Mouse (Mus musculus): Measurements from ENCODE around the gene Crlf1. TPM values are rescaled to one million over a fixed set of nuclear protein-coding genes. Genes with fewer than 3 reads are reported as not detected.

Crlf1 gene
- polyA plus RNA-seq, 1 experiment from 2014 or later, result 98.7 TPM

DNA sequence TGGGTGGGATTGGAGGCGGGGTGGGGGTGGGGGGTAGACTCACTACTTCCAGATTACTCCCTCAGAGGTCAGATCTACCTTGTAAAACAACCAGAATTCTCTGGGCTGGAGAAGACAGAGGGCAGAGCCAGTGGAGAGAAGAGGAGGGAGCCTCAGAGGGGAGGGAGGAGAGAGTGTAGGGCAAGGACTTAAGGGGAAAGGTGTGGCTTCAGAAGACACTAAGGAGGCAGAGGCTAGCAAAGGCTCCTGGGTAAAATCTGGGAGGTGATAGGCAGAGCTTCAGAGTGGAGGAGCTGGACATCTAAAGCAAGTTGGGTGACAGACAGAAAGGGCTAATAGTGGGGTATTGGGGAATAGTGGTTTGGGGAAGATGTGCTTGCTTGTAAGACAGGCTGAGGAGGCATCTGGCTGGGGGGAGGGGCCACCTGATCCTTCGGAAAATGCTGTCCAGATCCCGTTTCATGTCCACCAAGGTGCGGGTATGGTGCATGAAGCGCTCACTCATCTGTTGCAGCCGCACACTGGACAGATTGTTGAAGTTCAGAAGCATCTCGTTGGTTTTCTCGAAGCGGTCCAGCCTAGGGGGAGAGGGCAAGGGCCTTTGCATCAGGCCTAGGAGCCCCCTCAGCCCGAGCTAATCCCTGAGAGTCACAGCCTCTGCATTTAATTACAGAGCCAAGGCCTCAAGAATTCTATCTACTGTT is 25.1 kb downstream of the Crlf1 start:
- H3K9me3 ChIP-seq (ENCODE audit: low read length), result no peaks in the 10 kb centered on the region
- WGBS, result 79% methylated on average over 10 of the region's 10 CpGs
- no peak overlapping the region for H3K4me3 ChIP-seq (ENCODE audit: low read depth, low read length)
- ATAC-seq (no peak), DNase-seq (ENCODE audit: low spot score) (no peak)
- TF ChIP-seq CTCF (IDR thresholded peaks at IDR 0.05), result no peak
- no peak for TF ChIP-seq EP300 (IDR thresholded peaks at IDR 0.05)
- H3K9ac ChIP-seq (replicated peaks; ENCODE audit: low read depth), result no peak overlapping the region
- no peaks in the 10 kb centered on the region for H3K27me3 ChIP-seq (replicated peaks; ENCODE audit: insufficient read depth, low read length)
- no peak overlapping the region for H3K4me2 ChIP-seq (replicated peaks; ENCODE audit: low read depth, low read length)
- no peak overlapping the region for H3K27ac ChIP-seq (ENCODE audit: low read length)
- 0 out of 2 replicates have a peak, but pooled peaks cover 4% of the 10 kb centered on the region for H3K36me3 ChIP-seq (ENCODE audit: insufficient read depth, low read length)
- H3K4me1 ChIP-seq (ENCODE audit: insufficient read depth, low read depth, low read length), result no peaks in the 10 kb centered on the region

GRCm38 (mm10) chr8:70519043-70519442 is 26.1 kb downstream of the Crlf1 start:
- DNase-seq (ENCODE audit: low spot score), result no peak
- TF ChIP-seq CTCF (IDR thresholded peaks at IDR 0.05) (no peak), EP300 (IDR thresholded peaks at IDR 0.05) (no peak)

DNA sequence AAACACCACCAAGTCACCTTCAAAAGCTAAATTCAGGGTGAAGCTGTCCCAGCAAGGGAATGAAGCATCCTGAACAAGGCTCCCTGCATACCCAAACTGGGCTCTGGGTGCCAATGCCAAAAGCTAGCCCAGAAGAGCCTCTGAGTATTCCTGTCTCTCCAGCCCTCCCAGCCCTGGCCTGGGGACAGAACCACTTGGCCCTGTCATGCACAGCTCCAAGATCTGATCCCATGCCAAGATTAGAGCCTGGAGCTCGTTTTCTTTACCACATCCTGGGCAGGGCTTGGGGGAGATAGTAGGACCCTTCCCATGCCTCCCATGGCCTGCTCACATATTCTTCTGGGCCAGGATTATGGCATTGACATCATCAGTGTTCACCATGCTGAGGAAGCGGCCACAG is 26.6 kb downstream of the Crlf1 start:
- H3K9me3 ChIP-seq (ENCODE audit: low read length), result no peaks in the 10 kb centered on the region
- H3K4me3 ChIP-seq (ENCODE audit: low read depth, low read length), result no peak overlapping the region
- no peak overlapping the region for H3K27ac ChIP-seq (ENCODE audit: low read length)
- DNase-seq (ENCODE audit: low spot score) (no peak), ATAC-seq (no peak)
- H3K27me3 ChIP-seq (replicated peaks; ENCODE audit: insufficient read depth, low read length), result no peaks in the 10 kb centered on the region
- WGBS, result 50% methylated on average over 2 of the region's 2 CpGs
- 0 out of 2 replicates have a peak, but pooled peaks cover 4% of the 10 kb centered on the region for H3K4me1 ChIP-seq (ENCODE audit: insufficient read depth, low read depth, low read length)
- no peak overlapping the region for H3K9ac ChIP-seq (replicated peaks; ENCODE audit: low read depth)
- TF ChIP-seq EP300 (IDR thresholded peaks at IDR 0.05), result no peak
- TF ChIP-seq CTCF (IDR thresholded peaks at IDR 0.05), result no peak
- no peaks in the 10 kb centered on the region for H3K36me3 ChIP-seq (ENCODE audit: insufficient read depth, low read length)
- H3K4me2 ChIP-seq (replicated peaks; ENCODE audit: low read depth, low read length), result no peak overlapping the region

More at GRCm38 (mm10) chr8:70519043-70519442, 26.1 kb downstream of the Crlf1 start:
- Histone ChIP-seq H3K36me3 (ENCODE audit: insufficient read depth, low read length) (0 out of 2 replicates have a peak, but pooled peaks cover 1% of the 10 kb centered on the region), H3K4me1 (ENCODE audit: insufficient read depth, low read depth, low read length) (0 out of 2 replicates have a peak, but pooled peaks cover 4% of the 10 kb centered on the region), H3K4me2 (replicated peaks; ENCODE audit: low read depth, low read length) (no peak overlapping the region), H3K27ac (ENCODE audit: low read length) (no peak overlapping the region), H3K4me3 (ENCODE audit: low read depth, low read length) (no peak overlapping the region), H3K9me3 (ENCODE audit: low read length) (no peaks in the 10 kb centered on the region), H3K9ac (replicated peaks; ENCODE audit: low read depth) (no peak overlapping the region), H3K27me3 (replicated peaks; ENCODE audit: insufficient read depth, low read length) (no peaks in the 10 kb centered on the region)
- 79% methylated on average over 6 of the region's 6 CpGs for WGBS
- no peak for ATAC-seq

DNA sequence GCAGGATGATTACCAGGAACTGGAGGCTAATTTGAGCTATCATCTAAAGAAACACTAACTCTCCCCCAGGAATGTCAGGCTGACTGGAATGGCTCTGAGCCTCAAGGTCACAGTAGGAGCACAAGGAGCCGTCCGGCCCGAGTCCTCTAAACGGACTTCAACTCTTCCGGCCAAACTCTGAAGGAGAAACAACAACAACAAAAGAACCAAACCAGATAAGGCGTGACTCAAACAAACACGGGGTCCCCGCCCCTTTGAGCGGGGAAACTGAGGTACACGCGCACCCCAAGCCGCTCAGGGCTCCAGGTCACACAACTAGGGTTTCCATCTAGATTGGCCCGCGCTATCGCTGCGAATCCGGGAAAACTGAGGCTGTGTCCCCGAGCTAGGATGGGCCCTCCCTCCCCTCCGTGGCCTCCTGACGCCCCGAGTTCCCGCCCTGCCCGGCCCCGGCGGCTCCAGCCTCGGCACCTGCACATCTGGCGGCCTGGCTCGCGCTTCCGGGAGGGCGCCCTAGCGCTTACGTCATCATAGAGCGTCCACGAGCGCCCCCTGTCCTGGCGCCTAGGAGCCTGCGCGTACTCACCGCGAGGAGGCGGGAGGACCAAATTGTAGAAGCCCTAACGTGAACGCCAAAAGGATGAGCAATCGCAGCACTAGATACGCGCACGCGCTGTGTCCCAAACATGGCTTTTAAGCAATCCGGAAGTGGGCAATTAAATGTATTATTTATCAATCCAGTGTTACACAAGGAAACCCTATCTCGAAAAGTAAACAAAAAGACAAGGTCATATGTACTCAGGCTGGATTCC is 29.8 kb downstream of the Crlf1 start:
- Histone ChIP-seq H3K27ac (ENCODE audit: low read length) (peak overlapping the region; percentile 91), H3K36me3 (ENCODE audit: insufficient read depth, low read length) (no peaks in the 10 kb centered on the region), H3K9ac (replicated peaks; ENCODE audit: low read depth) (peak overlapping the region; percentile 77), H3K4me1 (ENCODE audit: insufficient read depth, low read depth, low read length) (0 out of 2 replicates have a peak, but pooled peaks cover 4% of the 10 kb centered on the region), H3K4me2 (replicated peaks; ENCODE audit: low read depth, low read length) (peak overlapping the region; percentile 65), H3K9me3 (ENCODE audit: low read length) (no peaks in the 10 kb centered on the region), H3K27me3 (replicated peaks; ENCODE audit: insufficient read depth, low read length) (no peaks in the 10 kb centered on the region), H3K4me3 (ENCODE audit: low read depth, low read length) (peak overlapping the region; percentile 76)
- ATAC-seq (peak; percentile 90), DNase-seq (ENCODE audit: low spot score) (peak; percentile 99)
- WGBS, result 0% methylated on average over 51 of the region's 51 CpGs
- TF ChIP-seq EP300 (IDR thresholded peaks at IDR 0.05) (peak; percentile 88), CTCF (IDR thresholded peaks at IDR 0.05) (peak; percentile 86)

- peak overlapping the region; percentile 95 for H3K9ac ChIP-seq (replicated peaks; ENCODE audit: low read depth)
- H3K36me3 ChIP-seq (ENCODE audit: insufficient read depth, low read length), result peaks cover 8% of the 10 kb centered on the region
- DNase-seq (ENCODE audit: low spot score) (no peak), ATAC-seq (peak; percentile 24; the same call in 1 of the 2 replicates)
- H3K4me3 ChIP-seq (ENCODE audit: low read depth, low read length), result peak overlapping the region; percentile 96
- no peaks in the 10 kb centered on the region for H3K9me3 ChIP-seq (ENCODE audit: low read length)
- TF ChIP-seq EP300 (IDR thresholded peaks at IDR 0.05), result no peak
- no peaks in the 10 kb centered on the region for H3K27me3 ChIP-seq (replicated peaks; ENCODE audit: insufficient read depth, low read length)
- WGBS, result under 1% methylated on average over 8 of the region's 8 CpGs
- peak overlapping the region; percentile 88 for H3K27ac ChIP-seq (ENCODE audit: low read length)
- H3K4me1 ChIP-seq (ENCODE audit: insufficient read depth, low read depth, low read length), result 0 out of 2 replicates have a peak, but pooled peaks cover 4% of the 10 kb centered on the region
- peak overlapping the region; percentile 78 for H3K4me2 ChIP-seq (replicated peaks; ENCODE audit: low read depth, low read length)
These were observed 34.2 kb downstream of the Crlf1 start for GRCm38 (mm10) chr8:70527111-70527511.

DNA sequence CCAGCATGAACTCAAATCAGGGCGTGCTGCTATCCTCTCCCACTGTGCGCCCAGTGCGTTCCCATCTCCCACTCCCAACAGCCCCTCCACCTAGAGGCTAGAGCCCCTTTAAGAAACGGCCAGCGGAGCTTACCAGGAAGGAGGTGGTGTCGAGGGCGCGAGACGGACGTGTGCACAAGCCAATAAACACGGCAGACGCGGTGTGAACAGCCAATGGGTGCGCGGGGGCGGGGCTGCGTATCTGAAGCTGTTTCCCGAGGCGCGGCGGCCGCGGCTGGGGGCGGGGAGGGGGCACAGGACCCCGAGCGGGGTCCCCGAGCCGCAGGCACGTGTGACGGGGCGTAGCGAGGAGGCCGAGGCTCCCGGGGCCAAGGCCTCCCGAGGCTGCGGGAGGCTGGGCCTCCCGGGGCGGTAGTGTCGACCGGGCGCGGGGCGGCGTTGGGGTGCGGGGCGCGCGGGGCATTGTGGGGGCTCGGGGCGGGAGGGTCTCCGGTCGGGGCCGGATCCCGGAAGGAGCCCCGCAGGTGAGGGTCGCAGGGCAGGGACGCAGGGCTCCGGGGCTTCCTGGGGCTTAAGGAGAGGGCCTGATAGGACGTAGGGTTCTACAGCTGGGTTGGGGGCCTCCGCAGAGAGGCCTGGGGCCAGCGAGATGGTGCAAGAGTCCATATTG is 34.7 kb downstream of the Crlf1 start, which contains the start of the genes Fkbp8 and Kxd1:
Fkbp8 (plus strand) TSS at position 213 of the 670 bp plus-strand sequence.
Kxd1 (minus strand) TSS at position 445 of the 670 bp plus-strand sequence.
- ATAC-seq, result peak; percentile 89
- peak within 1 kb of the TSS; percentile 95 for H3K9ac ChIP-seq (replicated peaks; ENCODE audit: low read depth)
- H3K9me3 ChIP-seq (ENCODE audit: low read length), result no peaks in the 10 kb centered on the region
- no peaks in the 10 kb centered on the region for H3K27me3 ChIP-seq (replicated peaks; ENCODE audit: insufficient read depth, low read length)
- 0 out of 2 replicates have a peak, but pooled peaks cover 4% of the 10 kb centered on the region for H3K4me1 ChIP-seq (ENCODE audit: insufficient read depth, low read depth, low read length)
- peak within 1 kb of the TSS; percentile 88 for H3K27ac ChIP-seq (ENCODE audit: low read length)
- 0% methylated on average over 48 of the region's 61 CpGs for WGBS
- H3K4me3 ChIP-seq (ENCODE audit: low read depth, low read length), result peak within 1 kb of the TSS; percentile 96
- peaks cover 14% of the 10 kb centered on the region for H3K36me3 ChIP-seq (ENCODE audit: insufficient read depth, low read length)
- TF ChIP-seq EP300 (IDR thresholded peaks at IDR 0.05), result no peak
- TF ChIP-seq CTCF (IDR thresholded peaks at IDR 0.05), result peak; percentile 43
- DNase-seq (ENCODE audit: low spot score), result peak; percentile 97
- H3K4me2 ChIP-seq (replicated peaks; ENCODE audit: low read depth, low read length), result peak within 1 kb of the TSS; percentile 78

All from lung, postnatal 0 days (tissue).